Mouse (Mus musculus) kidney, embryonic 14.5 days (tissue): Measurements from ENCODE around the gene 1700016D06Rik. TPM values are rescaled to one million over a fixed set of nuclear protein-coding genes. Genes with fewer than 3 reads are reported as not detected.

ENCODE experiments used
- ATAC-seq: fragments of 200-750 bp; cut with Nextera tagmentation; 2 replicates; pipeline ENCODE4 v1.8.0; 2017; ENCODE audit warnings: moderate number of reproducible peaks, mild to moderate bottlenecking, moderate TSS enrichment, moderate library complexity; ENCODE audit not compliant: low FRiP score, low TSS enrichment
- H3K27ac ChIP-seq: fragments of 300-500 bp; sonication (generic); 2 replicates; pipeline ENCODE4 v1.5.1; 2014; ENCODE audit warnings: low read depth, mild to moderate bottlenecking, low read length, moderate library complexity, mixed read lengths
- H3K27me3 ChIP-seq: fragments of 300-500 bp; sonication (generic); 2 replicates; pipeline ENCODE4 v1.6.1; 2014; ENCODE audit warnings: mild to moderate bottlenecking, low read length; ENCODE audit not compliant: control insufficient read depth, insufficient read depth
- H3K36me3 ChIP-seq: fragments of 300-500 bp; sonication (generic); 2 replicates; pipeline ENCODE4 v1.6.1; 2014; ENCODE audit warnings: low read length, mixed read lengths; ENCODE audit not compliant: control insufficient read depth, insufficient read depth
- H3K4me1 ChIP-seq: fragments of 300-500 bp; sonication (generic); 2 replicates; pipeline ENCODE4 v1.6.1; 2014; ENCODE audit warnings: low read length, mixed read lengths; ENCODE audit not compliant: control insufficient read depth, insufficient read depth
- H3K4me2 ChIP-seq: fragments of 300-500 bp; sonication (generic); replicated peaks from 2 replicates; pipeline ENCODE4 v1.6.1; 2014; ENCODE audit warnings: low read depth, mild to moderate bottlenecking, low read length
- H3K4me3 ChIP-seq: fragments of 300-500 bp; sonication (generic); 2 replicates; pipeline ENCODE4 v1.5.1; 2014; ENCODE audit warnings: mild to moderate bottlenecking, low read length
- H3K9ac ChIP-seq: fragments of 300-500 bp; sonication (generic); 2 replicates; pipeline ENCODE4 v1.6.1; 2014; ENCODE audit warnings: low read depth, mild to moderate bottlenecking, low read length, moderate library complexity
- H3K9me3 ChIP-seq: fragments of 300-500 bp; sonication (generic); 2 replicates; pipeline ENCODE4 v1.6.1; 2016; ENCODE audit warnings: low read length; ENCODE audit not compliant: control insufficient read depth
- WGBS: fragments of 180-500 bp; shearing (Covaris S2); extraction: QIAGEN DNeasy Blood & Tissue Kit; methylation state at CpG from one replicate; pipeline ENCODE4 v1.1.7; 2014; 5-methylcytosine and 5-hydroxymethylcytosine counted together
- polyA plus RNA-seq: library from polyadenylated mRNA; unstranded; fragments of >200 nt; fragmentation: Nextera tagmentation; extraction: Ambion mirVana; gene quantifications from 2 replicates; pipeline ENCODE4 v1.2.1, GENCODE M21; 2014

The 1700016D06Rik gene
- polyA plus RNA-seq, 1 experiment from 2014 or later, result not detected

- Histone ChIP-seq H3K36me3 (no peaks in the 10 kb centered on the region), H3K9ac (peak overlapping the region; percentile 58; the same call in 1 of the 2 replicates), H3K9me3 (no peaks in the 10 kb centered on the region), H3K27me3 (peaks cover 41% of the 10 kb centered on the region), H3K27ac (no peak overlapping the region), H3K4me2 (peak overlapping the region; percentile 97), H3K4me1 (no peaks in the 10 kb centered on the region), H3K4me3 (peak overlapping the region; percentile 57)
- peak; percentile 17; the same call in 1 of the 2 replicates for ATAC-seq
- WGBS, result under 1% methylated on average over 42 of the region's 61 CpGs
These were observed 27.8 kb upstream of the 1700016D06Rik start for GRCm38 (mm10) chr8:11728482-11729295.

- Histone ChIP-seq H3K9me3 (no peaks in the 10 kb centered on the region), H3K36me3 (no peaks in the 10 kb centered on the region), H3K27ac (no peak within 1 kb of the TSS), H3K9ac (peak within 1 kb of the TSS; percentile 58), H3K4me3 (peak within 1 kb of the TSS; percentile 57), H3K27me3 (peaks cover 41% of the 10 kb centered on the region), H3K4me2 (peak within 1 kb of the TSS; percentile 97), H3K4me1 (no peaks in the 10 kb centered on the region)
- 1% methylated on average over 87 of the region's 127 CpGs for whole genome bisulfite sequencing
- ATAC-seq, result peak; percentile 78
These were observed 27.0 kb upstream of the 1700016D06Rik start, which contains the start of gene Arhgef7 for GRCm38 (mm10) chr8:11727651-11728481. Gene Arhgef7 (plus strand): TSS chr8:11727721.

- Histone ChIP-seq H3K27me3 (peaks cover 41% of the 10 kb centered on the region), H3K9ac (peak overlapping the region; percentile 58; the same call in 1 of the 2 replicates)
- peak; percentile 20; the same call in 1 of the 2 replicates for ATAC-seq
These were observed 26.4 kb upstream of the 1700016D06Rik start for GRCm38 (mm10) chr8:11727273-11727650.

GRCm38 (mm10) chr8:11717194-11717593 lies 16.3 kb upstream of the 1700016D06Rik start:
- no peak for ATAC-seq
- WGBS, result 71% methylated on average over 4 of the region's 4 CpGs
- no peaks in the 10 kb centered on the region for H3K36me3 ChIP-seq

More at GRCm38 (mm10) chr8:11727273-11727650, 26.4 kb upstream of the 1700016D06Rik start:
- H3K4me1 ChIP-seq, result no peaks in the 10 kb centered on the region
- H3K9me3 ChIP-seq, result no peaks in the 10 kb centered on the region
- peak overlapping the region; percentile 57 for H3K4me3 ChIP-seq
- H3K4me2 ChIP-seq, result peak overlapping the region; percentile 97
- 1% methylated on average over 21 of the region's 22 CpGs for WGBS
- no peak overlapping the region for H3K27ac ChIP-seq
- H3K36me3 ChIP-seq, result no peaks in the 10 kb centered on the region

GRCm38 (mm10) chr8:11712244-11712643 lies 11.4 kb upstream of the 1700016D06Rik start:
- 86% methylated on average over 6 of the region's 6 CpGs for WGBS
- ATAC-seq, result no peak
- H3K27me3 ChIP-seq, result no peaks in the 10 kb centered on the region

More at GRCm38 (mm10) chr8:11717194-11717593, 16.3 kb upstream of the 1700016D06Rik start:
- H3K27me3 ChIP-seq, result no peaks in the 10 kb centered on the region
- H3K9me3 ChIP-seq, result no peaks in the 10 kb centered on the region
- no peak overlapping the region for H3K4me2 ChIP-seq
- no peak overlapping the region for H3K27ac ChIP-seq
- no peaks in the 10 kb centered on the region for H3K4me1 ChIP-seq
- no peak overlapping the region for H3K4me3 ChIP-seq
- H3K9ac ChIP-seq, result no peak overlapping the region

GRCm38 (mm10) chr8:11710415-11710814 lies 9.6 kb upstream of the 1700016D06Rik start:
- ATAC-seq, result no peak
- no peak overlapping the region for H3K4me2 ChIP-seq
- H3K4me3 ChIP-seq, result no peak overlapping the region
- 62% methylated on average over 5 of the region's 5 CpGs for WGBS
- no peaks in the 10 kb centered on the region for H3K36me3 ChIP-seq
- no peaks in the 10 kb centered on the region for H3K27me3 ChIP-seq
- H3K9me3 ChIP-seq, result no peaks in the 10 kb centered on the region
- H3K4me1 ChIP-seq, result no peaks in the 10 kb centered on the region
- no peak overlapping the region for H3K27ac ChIP-seq
- H3K9ac ChIP-seq, result no peak overlapping the region

More at GRCm38 (mm10) chr8:11712244-11712643, 11.4 kb upstream of the 1700016D06Rik start:
- Histone ChIP-seq H3K9ac (no peak overlapping the region), H3K4me2 (no peak overlapping the region), H3K36me3 (no peaks in the 10 kb centered on the region), H3K4me3 (no peak overlapping the region), H3K4me1 (no peaks in the 10 kb centered on the region), H3K9me3 (no peaks in the 10 kb centered on the region), H3K27ac (no peak overlapping the region)

GRCm38 (mm10) chr8:11709542-11709941 lies 8.7 kb upstream of the 1700016D06Rik start:
- H3K4me2 ChIP-seq, result no peak overlapping the region
- H3K9me3 ChIP-seq, result no peaks in the 10 kb centered on the region
- H3K27me3 ChIP-seq, result no peaks in the 10 kb centered on the region
- no peaks in the 10 kb centered on the region for H3K4me1 ChIP-seq
- H3K9ac ChIP-seq, result no peak overlapping the region
- WGBS, result 89% methylated on average over 3 of the region's 3 CpGs
- ATAC-seq, result no peak
- no peak overlapping the region for H3K4me3 ChIP-seq
- H3K27ac ChIP-seq, result no peak overlapping the region
- no peaks in the 10 kb centered on the region for H3K36me3 ChIP-seq

- 59% methylated on average over 2 of the region's 2 CpGs for WGBS
- Histone ChIP-seq H3K4me3 (no peak overlapping the region), H3K9me3 (no peaks in the 10 kb centered on the region), H3K4me2 (no peak overlapping the region), H3K27ac (no peak overlapping the region), H3K4me1 (no peaks in the 10 kb centered on the region), H3K9ac (no peak overlapping the region), H3K27me3 (no peaks in the 10 kb centered on the region), H3K36me3 (no peaks in the 10 kb centered on the region)
- ATAC-seq, result no peak
These were observed 8.0 kb upstream of the 1700016D06Rik start for GRCm38 (mm10) chr8:11708815-11709214.
